Mouse (Mus musculus) cerebellum, adult 2 months (tissue): ENCODE measurements around the gene Ano7.

Source experiments
- CTCF ChIP-seq: fragments of 200-500 bp; IDR thresholded peaks from 2 replicates; pipeline ENCODE4 v1.5.1; 2011; ENCODE audit warnings: low read depth, mild to moderate bottlenecking, control low read depth, low read length, moderate library complexity, borderline replicate concordance; ENCODE audit not compliant: insufficient read depth
- POLR2A ChIP-seq: fragments of 200-500 bp; IDR thresholded peaks from 2 replicates; pipeline ENCODE4 v1.6.1; 2011; ENCODE audit warnings: low read length, control low read depth, borderline replicate concordance; ENCODE audit not compliant: insufficient read depth

DNA sequence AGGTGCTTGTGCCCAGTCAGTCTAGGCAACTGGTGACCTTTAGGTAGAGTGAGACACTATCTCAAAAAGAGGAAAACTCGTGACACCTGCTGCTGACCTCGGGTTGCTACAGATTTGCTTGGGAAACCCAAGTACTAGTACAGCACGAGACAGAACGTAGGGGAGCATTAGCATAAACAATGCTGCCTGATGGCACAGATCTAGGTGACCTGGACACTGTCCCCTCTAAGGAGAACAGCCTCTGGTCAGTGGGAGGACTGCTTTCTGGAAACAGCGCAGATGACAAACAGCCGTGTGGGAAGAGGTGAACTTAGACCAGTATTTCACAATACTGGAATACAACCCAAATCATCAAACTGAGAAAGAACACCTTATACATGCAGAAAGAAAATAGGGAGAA lies 58.4 kb downstream of the Ano7 start:
- TF ChIP-seq CTCF (no peak), POLR2A (no peak)
